Mouse (Mus musculus) liver, embryonic 14.5 days (tissue): ENCODE measurements around the gene Olfr596.

Source experiments
- CTCF ChIP-seq: IDR thresholded peaks from 2 replicates; pipeline ENCODE4 v1.5.1; 2016; ENCODE audit warnings: antibody characterized with exemption, low read depth, control low read depth
- EP300 ChIP-seq: IDR thresholded peaks from 2 replicates; pipeline ENCODE4 v1.6.1; 2016; ENCODE audit warnings: antibody characterized with exemption, low read depth

DNA sequence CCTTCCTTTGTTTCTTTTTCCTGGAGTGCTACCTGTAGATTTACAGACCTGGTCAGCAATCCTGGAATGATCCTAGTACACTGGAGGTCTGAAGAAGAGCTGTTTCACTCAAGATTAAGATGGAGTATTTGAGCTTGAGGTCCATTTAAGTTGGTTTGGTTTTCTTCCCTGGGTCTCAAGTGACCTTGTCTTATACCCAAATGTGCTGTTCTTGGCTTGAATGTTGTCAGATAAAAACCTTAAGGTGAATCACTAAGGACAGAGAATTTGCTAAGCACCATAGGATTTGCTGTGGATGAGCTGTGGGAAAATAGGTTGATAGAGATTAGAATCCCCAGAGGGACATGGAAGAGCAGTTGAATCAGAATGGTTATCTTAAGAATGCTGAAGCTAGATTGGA lies 44.1 kb downstream of the Olfr596 start, which contains the start of gene Olfr600:
- TF ChIP-seq CTCF, result no peak
- TF ChIP-seq EP300, result no peak
